Mouse (Mus musculus): ENCODE results near the gene Wdr35. TPM values are rescaled to one million over a fixed set of nuclear protein-coding genes. Genes with fewer than 3 reads are reported as not detected.

Gene Wdr35
- polyA plus RNA-seq, 1 experiment from 2014 or later = 1.4 TPM

- no peaks in the 10 kb centered on the region for H3K36me3 ChIP-seq (ENCODE audit: inconsistent target)
- WGBS (ENCODE audit: missing documents) = 60% methylated on average over 7 of the region's 8 CpGs
- H3K79me2 ChIP-seq (ENCODE audit: inconsistent target) = no peaks in the 10 kb centered on the region
- H3K27ac ChIP-seq = no peak overlapping the region
- H3K4me3 ChIP-seq (ENCODE audit: inconsistent target) = no peak overlapping the region
Measured at GRCm38 (mm10) chr12:9052075-9052829, 78.6 kb downstream of the Wdr35 start.

GRCm38 (mm10) chr12:9053345-9053744 lies 79.7 kb downstream of the Wdr35 start:
- Histone ChIP-seq H3K4me3 (ENCODE audit: inconsistent target) (no peak overlapping the region), H3K36me3 (ENCODE audit: inconsistent target) (no peaks in the 10 kb centered on the region), H3K27ac (no peak overlapping the region), H3K79me2 (ENCODE audit: inconsistent target) (no peaks in the 10 kb centered on the region)
- WGBS (ENCODE audit: missing documents) = 87% methylated on average over 7 of the region's 7 CpGs

DNA sequence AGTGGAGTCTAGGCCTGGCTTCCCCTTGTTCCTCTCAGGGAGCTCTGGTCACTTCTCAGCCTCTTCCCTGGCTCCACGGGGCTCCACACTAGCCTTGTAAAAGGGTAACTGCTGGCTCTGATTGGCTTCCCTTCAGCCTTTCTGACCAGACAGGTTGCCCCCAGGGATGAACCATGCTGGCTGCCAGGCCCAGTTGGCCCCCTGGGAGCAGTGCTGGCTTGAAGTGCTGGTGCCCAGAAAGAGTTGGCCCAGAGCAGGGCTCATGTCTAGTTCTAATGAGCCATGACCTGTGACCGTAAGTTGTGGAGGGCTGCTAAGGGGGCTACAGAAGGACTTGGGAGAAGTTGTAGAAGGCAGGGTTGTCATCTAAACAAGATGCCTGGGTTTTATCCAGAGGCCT lies 80.3 kb downstream of the Wdr35 start:
- H3K36me3 ChIP-seq (ENCODE audit: inconsistent target) = no peaks in the 10 kb centered on the region
- no peaks in the 10 kb centered on the region for H3K79me2 ChIP-seq (ENCODE audit: inconsistent target)
- no peak overlapping the region for H3K4me3 ChIP-seq (ENCODE audit: inconsistent target)
- H3K27ac ChIP-seq = no peak overlapping the region
- WGBS (ENCODE audit: missing documents) = 72% methylated on average over 2 of the region's 2 CpGs

GRCm38 (mm10) chr12:9055269-9055668 lies 81.6 kb downstream of the Wdr35 start:
- Histone ChIP-seq H3K4me3 (ENCODE audit: inconsistent target) (no peak overlapping the region), H3K36me3 (ENCODE audit: inconsistent target) (no peaks in the 10 kb centered on the region), H3K27ac (no peak overlapping the region), H3K79me2 (ENCODE audit: inconsistent target) (no peaks in the 10 kb centered on the region)
- WGBS (ENCODE audit: missing documents) = 69% methylated on average over 11 of the region's 11 CpGs

DNA sequence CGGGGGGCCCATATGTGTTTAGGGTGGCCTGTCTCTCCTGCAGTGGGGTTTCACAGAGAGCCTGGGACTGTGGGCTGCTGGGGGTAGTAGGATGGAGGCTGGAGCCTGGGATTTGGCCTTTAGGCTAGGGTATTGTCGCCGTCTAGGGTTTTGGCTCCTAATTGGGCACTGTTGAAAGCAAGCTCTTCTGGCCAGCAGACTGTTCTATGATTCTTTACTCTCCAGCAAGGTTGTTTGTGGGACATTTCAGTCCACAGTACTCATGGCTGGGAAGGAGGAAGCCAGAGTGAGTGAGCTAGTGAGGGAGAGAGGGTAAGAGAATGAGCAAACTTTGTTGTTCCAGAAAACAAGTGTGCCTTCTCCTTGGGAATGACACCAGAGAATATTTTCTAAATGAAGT lies 85.8 kb downstream of the Wdr35 start:
- Histone ChIP-seq H3K27ac (no peak overlapping the region), H3K79me2 (ENCODE audit: inconsistent target) (no peaks in the 10 kb centered on the region), H3K4me3 (ENCODE audit: inconsistent target) (no peak overlapping the region), H3K36me3 (ENCODE audit: inconsistent target) (no peaks in the 10 kb centered on the region)
- WGBS (ENCODE audit: missing documents) = 96% methylated on average over 3 of the region's 3 CpGs

DNA sequence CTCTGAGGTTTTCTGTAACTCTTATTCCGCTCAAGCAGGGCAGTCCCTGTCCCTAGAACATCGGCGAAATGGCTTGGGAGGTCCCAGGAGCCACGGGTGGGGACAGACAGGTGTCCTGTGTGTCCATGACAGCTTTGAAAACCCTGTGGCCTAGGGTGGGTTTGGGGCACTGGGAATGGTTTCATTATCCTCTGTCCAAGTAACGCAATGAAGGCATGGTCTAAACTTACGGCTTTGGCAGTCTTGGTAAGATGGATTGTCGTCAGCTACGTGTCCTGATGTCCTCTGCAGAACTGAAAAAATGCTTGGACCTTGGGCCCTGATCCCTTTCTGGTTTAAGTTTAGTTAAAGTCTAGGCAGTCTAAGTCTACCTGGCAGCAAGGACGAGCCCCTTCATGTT lies 86.3 kb downstream of the Wdr35 start:
- 92% methylated on average over 9 of the region's 9 CpGs for WGBS (ENCODE audit: missing documents)
- no peaks in the 10 kb centered on the region for H3K36me3 ChIP-seq (ENCODE audit: inconsistent target)
- H3K4me3 ChIP-seq (ENCODE audit: inconsistent target) = no peak overlapping the region
- H3K27ac ChIP-seq = no peak overlapping the region
- H3K79me2 ChIP-seq (ENCODE audit: inconsistent target) = no peaks in the 10 kb centered on the region

DNA sequence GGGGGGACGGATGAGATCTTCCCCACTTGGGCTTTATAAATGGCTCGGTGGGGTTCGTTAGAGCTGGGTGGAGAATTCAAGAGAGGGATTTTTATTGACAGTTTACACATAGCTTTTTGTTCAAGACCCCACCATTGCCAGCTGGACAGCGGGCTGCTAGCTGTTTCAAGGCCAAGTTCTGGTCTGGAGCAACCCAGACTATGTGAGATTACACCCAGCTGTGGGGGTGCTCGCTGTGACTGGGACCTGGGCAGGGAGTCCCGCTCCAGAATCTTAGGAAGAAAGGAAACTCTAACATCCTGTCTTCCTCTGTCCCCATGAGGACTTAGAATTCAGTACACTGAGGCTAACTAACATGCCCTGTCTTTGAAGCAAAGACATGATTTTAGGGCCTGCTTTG lies 89.9 kb downstream of the Wdr35 start:
- Histone ChIP-seq H3K27ac (no peak overlapping the region), H3K36me3 (ENCODE audit: inconsistent target) (no peaks in the 10 kb centered on the region), H3K79me2 (ENCODE audit: inconsistent target) (no peaks in the 10 kb centered on the region), H3K4me3 (ENCODE audit: inconsistent target) (no peak overlapping the region)
- WGBS (ENCODE audit: missing documents) = 86% methylated on average over 6 of the region's 6 CpGs

DNA sequence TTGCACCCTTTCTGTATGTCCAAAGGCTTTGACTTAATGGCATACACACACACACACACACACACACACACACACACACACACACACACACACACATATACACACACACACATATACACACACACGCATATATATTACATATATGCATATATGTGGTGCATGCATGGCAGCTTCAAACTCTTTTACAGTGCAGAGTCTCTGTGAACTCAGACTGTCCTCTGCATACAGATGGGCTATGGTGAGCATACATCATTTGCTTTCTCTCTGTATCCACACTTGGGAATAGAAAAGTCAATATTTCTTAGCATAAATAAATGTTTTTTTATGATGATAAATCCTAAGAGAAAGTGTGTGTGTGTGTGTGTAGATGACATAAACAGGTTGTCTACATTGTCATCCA lies 97.4 kb downstream of the Wdr35 start:
- Histone ChIP-seq H3K4me3 (ENCODE audit: inconsistent target) (no peak overlapping the region), H3K27ac (no peak overlapping the region), H3K36me3 (ENCODE audit: inconsistent target) (no peaks in the 10 kb centered on the region), H3K79me2 (ENCODE audit: inconsistent target) (no peaks in the 10 kb centered on the region)
- no CpG with 5 or more reads among the region's 1 CpGs for WGBS (ENCODE audit: missing documents)

DNA sequence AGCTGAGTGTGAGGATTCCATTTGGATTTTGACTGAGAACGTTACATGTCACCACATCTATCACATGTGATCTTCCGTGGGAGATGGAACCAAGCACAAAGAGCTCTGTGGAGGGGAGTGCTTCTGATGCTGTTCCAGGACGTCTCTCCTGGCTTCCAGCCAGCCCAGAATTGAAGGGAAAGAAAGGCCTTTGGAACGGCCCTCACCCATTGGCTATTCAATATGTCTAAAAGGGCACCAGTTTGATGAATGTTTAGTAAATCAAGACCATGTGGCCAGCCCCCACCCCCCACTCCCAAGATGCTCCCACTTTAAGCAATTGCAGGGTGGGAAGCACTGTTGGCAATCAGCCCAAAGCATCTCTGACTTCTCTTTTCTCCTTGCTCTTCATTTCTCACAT lies 97.8 kb downstream of the Wdr35 start:
- Histone ChIP-seq H3K27ac (no peak overlapping the region), H3K36me3 (ENCODE audit: inconsistent target) (no peaks in the 10 kb centered on the region), H3K4me3 (ENCODE audit: inconsistent target) (no peak overlapping the region), H3K79me2 (ENCODE audit: inconsistent target) (no peaks in the 10 kb centered on the region)
- 82% methylated on average over 4 of the region's 4 CpGs for WGBS (ENCODE audit: missing documents)

DNA sequence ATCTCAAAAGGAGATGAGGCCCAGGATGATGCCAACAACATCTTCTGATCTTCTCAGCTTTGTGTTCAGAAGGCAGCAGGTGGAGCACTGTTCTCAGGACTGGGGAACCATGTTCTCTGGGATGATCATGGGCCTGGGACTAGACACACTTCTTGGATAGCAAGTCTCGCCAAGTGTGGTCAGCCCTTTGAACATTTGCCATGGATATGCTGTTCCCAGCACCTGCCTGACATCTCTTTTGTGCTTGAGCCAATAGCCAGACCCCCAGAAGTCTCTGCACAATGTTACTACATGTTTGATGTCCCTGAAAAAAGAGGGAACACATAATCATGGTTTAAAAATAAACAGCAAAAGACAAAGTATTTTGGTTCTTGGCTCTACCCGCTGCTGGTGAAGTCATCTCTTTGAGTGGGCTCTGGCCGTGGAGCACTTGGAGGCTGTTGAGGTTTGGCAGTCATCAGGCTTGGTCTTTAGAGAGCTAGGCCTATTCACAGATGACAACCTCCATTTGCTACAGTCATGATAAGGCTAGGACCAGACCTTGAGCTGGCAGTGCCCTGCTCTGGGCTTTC lies 103.9 kb downstream of the Wdr35 start:
- Histone ChIP-seq H3K27ac (no peak overlapping the region), H3K79me2 (ENCODE audit: inconsistent target) (no peaks in the 10 kb centered on the region), H3K36me3 (ENCODE audit: inconsistent target) (no peaks in the 10 kb centered on the region), H3K4me3 (ENCODE audit: inconsistent target) (no peak overlapping the region)
- 90% methylated on average over 3 of the region's 3 CpGs for WGBS (ENCODE audit: missing documents)

Other genes starting within 250 kb of the Wdr35 start
- gene Sdc1, start 202.6 kb upstream of the Wdr35 start, polyA plus RNA-seq (2018) = 2.3 to 3.2 TPM (median 3.0 TPM) in 3 replicates
- gene Laptm4a, start 52.2 kb upstream of the Wdr35 start, polyA plus RNA-seq (2018) = 297 to 494 TPM (median 475 TPM) in 3 replicates
- gene Matn3, start 26.0 kb upstream of the Wdr35 start, polyA plus RNA-seq (2018) = not detected in 3 replicates
- gene Ttc32, start 56.1 kb downstream of the Wdr35 start, polyA plus RNA-seq (2018) = 11.8 to 17.6 TPM (median 16.2 TPM) in 3 replicates